Mouse (Mus musculus): Measurements from ENCODE around the gene Lgi1. TPM values are rescaled to one million over a fixed set of nuclear protein-coding genes. Genes with fewer than 3 reads are reported as not detected.

Gene Lgi1
- polyA plus RNA-seq, 1 experiment from 2014 or later = 1.5 TPM

GRCm38 (mm10) chr19:38237834-38238212, 26.5 kb upstream of the Lgi1 start:
- H3K9me3 ChIP-seq (ENCODE audit: low read length) = no peaks in the 10 kb centered on the region
- ATAC-seq (ENCODE audit: low FRiP score, low TSS enrichment) = no peak

GRCm38 (mm10) chr19:38238213-38238951, 26.0 kb upstream of the Lgi1 start:
- Histone ChIP-seq H3K4me1 (ENCODE audit: insufficient read depth, low read length) (no peaks in the 10 kb centered on the region), H3K9me3 (ENCODE audit: low read length) (no peaks in the 10 kb centered on the region), H3K4me3 (ENCODE audit: low read length) (no peak overlapping the region), H3K27me3 (ENCODE audit: insufficient read depth, low read length) (no peaks in the 10 kb centered on the region), H3K36me3 (ENCODE audit: insufficient read depth, low read length) (no peaks in the 10 kb centered on the region), H3K4me2 (replicated peaks; ENCODE audit: low read depth, low read length) (no peak overlapping the region), H3K27ac (ENCODE audit: low read length) (no peak overlapping the region), H3K9ac (replicated peaks; ENCODE audit: low read length) (no peak overlapping the region)
- 69% methylated on average over 12 of the region's 12 CpGs for WGBS
- ATAC-seq (ENCODE audit: low FRiP score, low TSS enrichment) = no peak

More at GRCm38 (mm10) chr19:38237834-38238212, 26.5 kb upstream of the Lgi1 start:
- WGBS = 35% methylated on average over 3 of the region's 3 CpGs
- Histone ChIP-seq H3K9ac (replicated peaks; ENCODE audit: low read length) (no peak overlapping the region), H3K4me1 (ENCODE audit: insufficient read depth, low read length) (no peaks in the 10 kb centered on the region), H3K27me3 (ENCODE audit: insufficient read depth, low read length) (no peaks in the 10 kb centered on the region), H3K4me2 (replicated peaks; ENCODE audit: low read depth, low read length) (no peak overlapping the region), H3K4me3 (ENCODE audit: low read length) (no peak overlapping the region), H3K36me3 (ENCODE audit: insufficient read depth, low read length) (no peaks in the 10 kb centered on the region), H3K27ac (ENCODE audit: low read length) (no peak overlapping the region)

GRCm38 (mm10) chr19:38242314-38242852, 22.0 kb upstream of the Lgi1 start:
- Histone ChIP-seq H3K9ac (replicated peaks; ENCODE audit: low read length) (no peak overlapping the region), H3K27ac (ENCODE audit: low read length) (no peak overlapping the region), H3K4me3 (ENCODE audit: low read length) (no peak overlapping the region), H3K36me3 (ENCODE audit: insufficient read depth, low read length) (no peaks in the 10 kb centered on the region), H3K4me1 (ENCODE audit: insufficient read depth, low read length) (0 out of 2 replicates have a peak, but pooled peaks cover 4% of the 10 kb centered on the region), H3K4me2 (replicated peaks; ENCODE audit: low read depth, low read length) (no peak overlapping the region), H3K9me3 (ENCODE audit: low read length) (no peaks in the 10 kb centered on the region), H3K27me3 (ENCODE audit: insufficient read depth, low read length) (no peaks in the 10 kb centered on the region)
- 87% methylated on average over 8 of the region's 8 CpGs for WGBS
- ATAC-seq (ENCODE audit: low FRiP score, low TSS enrichment) = no peak

- Histone ChIP-seq H3K27me3 (ENCODE audit: insufficient read depth, low read length) (no peaks in the 10 kb centered on the region), H3K4me2 (replicated peaks; ENCODE audit: low read depth, low read length) (no peak overlapping the region), H3K9me3 (ENCODE audit: low read length) (no peaks in the 10 kb centered on the region), H3K4me1 (ENCODE audit: insufficient read depth, low read length) (0 out of 2 replicates have a peak, but pooled peaks cover 4% of the 10 kb centered on the region), H3K36me3 (ENCODE audit: insufficient read depth, low read length) (no peaks in the 10 kb centered on the region), H3K4me3 (ENCODE audit: low read length) (no peak overlapping the region), H3K27ac (ENCODE audit: low read length) (no peak overlapping the region), H3K9ac (replicated peaks; ENCODE audit: low read length) (no peak overlapping the region)
- no peak for ATAC-seq (ENCODE audit: low FRiP score, low TSS enrichment)
- WGBS = 69% methylated on average over 8 of the region's 8 CpGs
These were observed 19.6 kb upstream of the Lgi1 start for GRCm38 (mm10) chr19:38244748-38245147.

GRCm38 (mm10) chr19:38245361-38246176, 18.8 kb upstream of the Lgi1 start:
- no peaks in the 10 kb centered on the region for H3K36me3 ChIP-seq (ENCODE audit: insufficient read depth, low read length)
- WGBS = 49% methylated on average over 10 of the region's 10 CpGs
- no peaks in the 10 kb centered on the region for H3K27me3 ChIP-seq (ENCODE audit: insufficient read depth, low read length)
- no peaks in the 10 kb centered on the region for H3K9me3 ChIP-seq (ENCODE audit: low read length)
- ATAC-seq (ENCODE audit: low FRiP score, low TSS enrichment) = no peak
- H3K9ac ChIP-seq (replicated peaks; ENCODE audit: low read length) = no peak overlapping the region
- 0 out of 2 replicates have a peak overlapping the region, but pooled peaks have one; percentile 8 for H3K4me2 ChIP-seq (replicated peaks; ENCODE audit: low read depth, low read length)
- H3K4me1 ChIP-seq (ENCODE audit: insufficient read depth, low read length) = 0 out of 2 replicates have a peak, but pooled peaks cover 4% of the 10 kb centered on the region
- no peak overlapping the region for H3K4me3 ChIP-seq (ENCODE audit: low read length)
- no peak overlapping the region for H3K27ac ChIP-seq (ENCODE audit: low read length)

GRCm38 (mm10) chr19:38246177-38246622, 18.1 kb upstream of the Lgi1 start:
- whole genome bisulfite sequencing = 74% methylated on average over 7 of the region's 7 CpGs

GRCm38 (mm10) chr19:38249627-38250026, 14.7 kb upstream of the Lgi1 start:
- 82% methylated on average over 8 of the region's 8 CpGs for WGBS
- no peak overlapping the region for H3K4me3 ChIP-seq (ENCODE audit: low read length)
- H3K9ac ChIP-seq (replicated peaks; ENCODE audit: low read length) = no peak overlapping the region
- H3K4me1 ChIP-seq (ENCODE audit: insufficient read depth, low read length) = 0 out of 2 replicates have a peak, but pooled peaks cover 4% of the 10 kb centered on the region
- no peaks in the 10 kb centered on the region for H3K27me3 ChIP-seq (ENCODE audit: insufficient read depth, low read length)
- H3K9me3 ChIP-seq (ENCODE audit: low read length) = no peaks in the 10 kb centered on the region
- H3K4me2 ChIP-seq (replicated peaks; ENCODE audit: low read depth, low read length) = no peak overlapping the region
- H3K36me3 ChIP-seq (ENCODE audit: insufficient read depth, low read length) = no peaks in the 10 kb centered on the region
- no peak for ATAC-seq (ENCODE audit: low FRiP score, low TSS enrichment)
- no peak overlapping the region for H3K27ac ChIP-seq (ENCODE audit: low read length)

More at GRCm38 (mm10) chr19:38246177-38246622, 18.1 kb upstream of the Lgi1 start:
- Histone ChIP-seq H3K27ac (ENCODE audit: low read length) (no peak overlapping the region), H3K4me2 (replicated peaks; ENCODE audit: low read depth, low read length) (no peak overlapping the region), H3K9me3 (ENCODE audit: low read length) (no peaks in the 10 kb centered on the region), H3K27me3 (ENCODE audit: insufficient read depth, low read length) (no peaks in the 10 kb centered on the region), H3K4me3 (ENCODE audit: low read length) (no peak overlapping the region), H3K36me3 (ENCODE audit: insufficient read depth, low read length) (no peaks in the 10 kb centered on the region), H3K4me1 (ENCODE audit: insufficient read depth, low read length) (0 out of 2 replicates have a peak, but pooled peaks cover 4% of the 10 kb centered on the region), H3K9ac (replicated peaks; ENCODE audit: low read length) (no peak overlapping the region)
- no peak for ATAC-seq (ENCODE audit: low FRiP score, low TSS enrichment)

GRCm38 (mm10) chr19:38253796-38254195, 10.5 kb upstream of the Lgi1 start:
- no peak for ATAC-seq (ENCODE audit: low FRiP score, low TSS enrichment)
- no peaks in the 10 kb centered on the region for H3K4me1 ChIP-seq (ENCODE audit: insufficient read depth, low read length)

GRCm38 (mm10) chr19:38258651-38259065, 5.7 kb upstream of the Lgi1 start:
- no peak overlapping the region for H3K4me2 ChIP-seq (replicated peaks; ENCODE audit: low read depth, low read length)
- no peak overlapping the region for H3K27ac ChIP-seq (ENCODE audit: low read length)
- no peak for ATAC-seq (ENCODE audit: low FRiP score, low TSS enrichment)
- no peaks in the 10 kb centered on the region for H3K9me3 ChIP-seq (ENCODE audit: low read length)
- peaks cover 4% of the 10 kb centered on the region; the same call in 1 of the 2 replicates for H3K27me3 ChIP-seq (ENCODE audit: insufficient read depth, low read length)
- no peaks in the 10 kb centered on the region for H3K36me3 ChIP-seq (ENCODE audit: insufficient read depth, low read length)
- H3K9ac ChIP-seq (replicated peaks; ENCODE audit: low read length) = no peak overlapping the region
- H3K4me1 ChIP-seq (ENCODE audit: insufficient read depth, low read length) = no peaks in the 10 kb centered on the region
- H3K4me3 ChIP-seq (ENCODE audit: low read length) = no peak overlapping the region
- WGBS = 78% methylated on average over 3 of the region's 3 CpGs

More at GRCm38 (mm10) chr19:38253796-38254195, 10.5 kb upstream of the Lgi1 start:
- Histone ChIP-seq H3K9me3 (ENCODE audit: low read length) (no peaks in the 10 kb centered on the region), H3K4me2 (replicated peaks; ENCODE audit: low read depth, low read length) (no peak overlapping the region), H3K9ac (replicated peaks; ENCODE audit: low read length) (no peak overlapping the region), H3K36me3 (ENCODE audit: insufficient read depth, low read length) (no peaks in the 10 kb centered on the region), H3K27me3 (ENCODE audit: insufficient read depth, low read length) (no peaks in the 10 kb centered on the region), H3K27ac (ENCODE audit: low read length) (no peak overlapping the region), H3K4me3 (ENCODE audit: low read length) (no peak overlapping the region)
- 53% methylated on average over 6 of the region's 6 CpGs for WGBS

All from kidney, embryonic 16.5 days (tissue).